ENCODE assay signal across 14 mouse cellular contexts in the genomic region with DNA sequence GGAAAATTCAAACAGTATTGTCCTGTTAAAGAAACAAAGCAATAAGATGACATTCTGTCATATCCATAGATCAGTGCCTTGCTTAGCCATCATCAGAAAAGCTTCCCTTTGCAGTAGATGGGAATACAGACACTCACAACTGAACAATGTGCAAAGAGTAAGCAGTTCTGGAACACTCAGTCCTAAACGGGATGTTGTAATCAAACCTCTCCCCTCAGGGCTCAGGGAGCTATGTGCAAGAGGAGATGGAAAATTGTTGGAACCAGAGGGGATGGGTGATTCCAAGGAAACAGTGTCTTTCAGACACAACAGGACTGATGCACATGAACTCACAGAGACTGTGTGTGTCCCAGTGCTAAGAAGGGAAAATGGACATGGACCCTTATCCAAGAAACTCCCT.
DNase-seq lines count a peak whose midpoint lies in the region.
"Had no signal": no experiment of that assay in that cellular context is flagged by ENCODE, and none has a peak within 500 bp of the region (broad histone marks: within the 10 kb centered on the region; RNA-seq: fewer than 3 reads in every experiment).

No protein-coding gene starts in this region.

- intact Hi-C loops in heart, postnatal 14 days (cut with DNase I): no loop called here

- peak; percentile 60 for DNase-seq in gastrocnemius, adult 18-20 months (ENCODE audit: low spot score)
- no peak for DNase-seq in gastrocnemius, adult 8-10 months (ENCODE audit: low spot score in 2 of 2)
- DNase-seq in heart, adult 8-10 months (ENCODE audit: low spot score): peak; percentile 19
- no peak for DNase-seq in heart, postnatal 14 days
- DNase-seq in retina, embryonic 14.5 days (ENCODE audit: low spot score): peak; percentile 10
- no peak for DNase-seq in retina, postnatal 1 day
- DNase-seq in yolk sac, embryonic 10.5 days (ENCODE audit: low spot score): no peak
- no peak for DNase-seq in cerebellum, adult 9-10 months
- DNase-seq: adrenal gland, adult 8-10 months; adrenal gland, postnatal 36 days; cerebellum, adult 2 months; cerebellum, postnatal 14 days; embryo, embryonic 11 days; heart, postnatal 36 days had no signal

Comparison
In these comparisons a context has a peak if more than half of its experiments do, and no peak if none do; other contexts are left out.
1. DNase-seq: peak in gastrocnemius, adult 18-20 months (single experiment), heart, adult 8-10 months (single experiment) and retina, embryonic 14.5 days (single experiment); none in gastrocnemius, adult 8-10 months (0 of 2), heart, postnatal 14 days (0 of 2), retina, postnatal 1 day (single experiment), yolk sac, embryonic 10.5 days (single experiment) and cerebellum, adult 9-10 months (single experiment).